Mouse (Mus musculus) bone marrow macrophage, adult 2 months (primary cell): ENCODE data around the gene Zic1.

ENCODE experiments used
- CTCF ChIP-seq: IDR thresholded peaks from 2 replicates; pipeline ENCODE4 v1.5.1; 2012; ENCODE audit warnings: low read depth, mild to moderate bottlenecking, low read length, moderate library complexity
- POLR2A ChIP-seq: IDR thresholded peaks from 2 replicates; pipeline ENCODE4 v1.6.1; 2012; ENCODE audit warnings: mild to moderate bottlenecking, low read depth, low read length, borderline replicate concordance

GRCm38 (mm10) chr9:91350861-91351291 lies 14.7 kb downstream of the Zic1 start:
- TF ChIP-seq CTCF (no peak), POLR2A (no peak)
